Mouse (Mus musculus): ENCODE data around the gene Nipbl.

GRCm38 (mm10) chr15:8279320-8279779, 164.9 kb downstream of the Nipbl start:
- TF ChIP-seq EP300 (IDR thresholded peaks at IDR 0.05; ENCODE audit: low read depth) (no peak), CTCF (IDR thresholded peaks at IDR 0.05; ENCODE audit: low read depth) (no peak)

Data from liver, embryonic 14.5 days (tissue).